Mouse (Mus musculus): ENCODE measurements around the gene Mtcp1.

Mtcp1 gene

DNA sequence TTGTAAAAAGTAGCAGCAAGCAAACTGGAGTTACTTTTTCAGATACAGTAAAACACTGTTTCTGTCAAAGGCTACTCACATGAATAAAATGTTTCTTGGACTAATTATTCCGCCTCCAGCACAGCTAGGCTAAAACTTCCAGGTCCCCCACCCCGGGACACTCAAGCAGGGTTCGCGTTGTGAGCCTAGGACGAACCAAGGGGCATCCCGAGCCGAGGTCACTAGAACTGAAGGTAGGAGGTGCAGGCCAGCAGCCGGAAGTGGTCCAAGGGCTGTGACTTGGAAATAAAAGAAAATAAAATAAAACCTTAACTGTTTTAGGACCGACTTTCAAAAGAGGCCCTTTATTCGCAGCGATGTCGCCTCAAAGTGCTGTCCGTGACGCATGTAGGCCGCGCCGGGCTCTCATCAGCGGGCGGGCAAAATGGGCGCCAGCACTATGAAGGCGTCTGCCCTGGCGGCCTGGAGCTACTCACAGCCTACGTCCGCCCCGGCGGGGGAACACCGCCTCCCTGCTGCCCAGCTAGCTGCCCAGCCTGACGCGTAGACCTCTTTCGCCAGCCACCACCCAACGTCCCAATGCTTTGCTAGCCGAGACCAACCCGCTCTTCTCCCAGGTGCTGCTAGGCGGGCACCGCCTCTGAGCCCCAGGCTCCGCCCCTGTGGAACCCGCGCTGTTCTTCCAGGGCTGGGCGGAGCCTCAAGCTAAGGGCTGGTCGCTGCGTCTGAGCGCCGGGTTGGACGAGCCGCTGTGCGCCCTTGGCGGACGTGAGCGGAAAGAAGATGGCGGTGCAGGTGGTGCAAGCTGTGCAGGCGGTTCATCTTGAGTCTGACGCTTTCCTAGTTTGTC, at the start of gene Mtcp1, which contains the start of the genes Cmc4 and Brcc3:
Mtcp1 (minus strand) TSS at position 653 of the 850 bp plus-strand sequence.
Cmc4 (minus strand) TSS at position 649 of the 850 bp plus-strand sequence.
Brcc3 (plus strand) TSS at position 693 of the 850 bp plus-strand sequence.
- peak; percentile 85 for DNase-seq

DNA sequence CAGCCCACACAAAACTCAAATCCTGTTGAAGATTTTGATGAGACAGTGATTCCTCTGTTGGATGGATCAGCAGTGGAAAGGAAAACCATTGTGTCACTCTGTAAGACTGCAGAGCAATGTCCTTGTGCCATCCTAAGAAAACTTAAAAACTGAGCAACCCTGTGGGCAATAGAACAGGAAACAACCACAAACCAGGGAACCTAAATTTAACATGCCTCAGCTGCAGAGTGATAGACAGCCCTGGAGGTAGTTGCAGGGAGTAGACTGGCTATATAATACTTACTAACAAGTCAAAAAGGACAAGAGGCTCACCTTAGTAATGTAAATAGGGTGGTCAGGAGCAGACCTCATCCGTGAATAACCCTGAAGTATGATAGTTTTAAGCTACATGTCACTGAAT, 38.2 kb upstream of the Mtcp1 start:
- DNase-seq: no peak

DNA sequence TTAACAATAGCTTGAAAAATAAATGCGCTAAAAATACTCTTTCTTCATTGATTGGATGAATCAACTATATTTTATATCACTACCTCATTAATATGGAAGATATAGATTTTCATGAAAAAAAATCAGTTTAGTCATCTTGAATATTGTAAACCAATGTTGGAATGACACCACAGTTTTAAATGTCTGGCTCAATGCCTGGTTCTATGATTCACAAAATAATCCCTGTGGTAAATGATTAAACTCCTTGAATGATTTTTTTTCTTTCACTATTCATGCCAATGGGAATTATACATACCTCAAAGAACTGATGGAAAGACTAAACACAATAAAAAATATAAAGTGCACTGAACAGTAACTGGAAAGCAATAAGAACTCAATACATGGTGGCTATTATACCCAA, 6.7 kb downstream of the Mtcp1 start:
- DNase-seq: no peak

DNA sequence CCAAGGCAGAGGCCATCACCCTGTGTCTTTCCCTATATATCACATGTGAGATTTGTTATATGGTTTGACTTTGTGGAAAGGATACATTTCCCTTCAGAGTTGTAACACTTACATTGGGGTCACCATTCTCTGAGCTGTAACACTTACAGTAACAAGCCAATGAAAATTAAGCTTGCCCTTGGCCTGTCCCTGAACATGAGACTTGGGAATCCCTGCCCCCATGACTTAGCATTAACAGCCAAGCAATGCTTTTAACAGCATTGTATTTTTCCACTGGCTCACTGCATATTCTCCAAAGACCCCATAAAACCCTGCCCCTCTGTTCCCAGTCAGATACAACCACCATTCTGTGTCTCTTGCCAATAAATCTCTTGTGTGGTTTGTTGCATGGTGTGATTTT, 13.0 kb downstream of the Mtcp1 start:
- DNase-seq: no peak

DNA sequence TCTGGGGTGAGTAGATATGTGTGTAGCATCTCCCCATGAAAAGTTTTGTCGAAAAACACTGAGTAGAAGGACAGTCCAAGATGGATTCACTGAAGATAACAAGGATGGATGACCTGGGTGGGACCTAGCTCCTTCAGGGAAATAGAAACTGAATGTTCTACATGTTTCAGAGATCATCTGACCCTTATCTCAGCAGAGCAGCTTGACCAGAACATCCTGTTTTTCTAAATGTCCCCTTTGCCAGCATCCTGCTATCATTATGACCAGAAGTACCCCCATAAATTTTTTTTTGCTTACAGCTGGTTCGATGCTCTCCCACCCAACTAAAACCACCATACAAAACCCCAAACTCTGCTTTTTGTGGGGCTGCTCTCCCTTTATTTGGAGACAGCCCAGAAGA, 13.7 kb downstream of the Mtcp1 start:
- DNase-seq: peak; percentile 3

DNA sequence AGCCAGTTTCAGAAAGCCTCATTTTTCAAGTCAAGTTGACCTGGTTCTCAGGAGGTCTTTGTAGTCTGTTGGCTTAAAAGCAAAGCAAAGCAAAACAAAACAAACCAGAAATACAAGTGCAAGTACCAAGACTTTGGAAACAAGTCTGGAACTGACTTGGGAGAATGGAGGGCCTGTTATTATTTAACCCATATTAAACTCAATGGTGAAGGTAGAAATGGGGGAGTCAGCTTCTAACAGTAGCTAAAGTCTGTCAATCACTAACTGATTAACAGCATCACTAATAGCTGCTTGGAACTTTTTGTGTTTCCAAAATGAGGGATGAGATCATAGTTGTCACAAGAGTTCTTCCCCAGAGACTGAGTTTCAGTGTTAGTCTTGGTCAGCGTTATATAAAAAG, 16.9 kb downstream of the Mtcp1 start:
- DNase-seq: no peak

DNA sequence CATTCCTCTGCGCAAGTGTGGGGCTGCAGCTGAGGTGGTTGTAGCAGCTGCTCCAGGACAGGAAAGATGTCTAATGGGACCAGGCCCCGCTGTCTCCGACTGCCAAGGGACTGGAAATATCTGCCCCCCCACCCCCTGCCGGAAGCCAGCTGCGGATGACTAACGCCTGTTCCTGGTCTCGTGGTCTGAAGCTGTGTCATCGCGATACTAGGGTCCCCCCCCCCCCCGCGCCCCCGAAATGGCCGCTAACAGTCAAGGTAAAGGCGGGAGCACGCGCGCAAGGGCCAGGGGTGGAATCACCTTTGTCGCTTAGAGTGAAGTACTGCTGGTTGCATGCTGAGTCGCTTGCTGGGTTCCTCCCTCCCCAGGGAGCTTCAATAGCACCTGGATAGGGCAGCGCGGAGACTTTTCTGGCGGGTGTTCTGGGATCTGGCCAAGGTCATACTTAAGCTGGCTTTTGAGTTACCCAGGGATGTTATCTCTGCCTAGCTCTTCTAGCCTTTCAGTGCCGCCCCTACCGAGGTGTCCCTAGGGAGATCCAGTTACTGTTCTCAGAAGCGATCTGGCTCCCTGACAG, 34.1 kb downstream of the Mtcp1 start, which contains the start of the genes Fundc2 and F8:
Fundc2 (plus strand) TSS at position 205 of the 577 bp plus-strand sequence.
F8 (minus strand) TSS at position 421 of the 577 bp plus-strand sequence.
- DNase-seq: peak; percentile 77

DNA sequence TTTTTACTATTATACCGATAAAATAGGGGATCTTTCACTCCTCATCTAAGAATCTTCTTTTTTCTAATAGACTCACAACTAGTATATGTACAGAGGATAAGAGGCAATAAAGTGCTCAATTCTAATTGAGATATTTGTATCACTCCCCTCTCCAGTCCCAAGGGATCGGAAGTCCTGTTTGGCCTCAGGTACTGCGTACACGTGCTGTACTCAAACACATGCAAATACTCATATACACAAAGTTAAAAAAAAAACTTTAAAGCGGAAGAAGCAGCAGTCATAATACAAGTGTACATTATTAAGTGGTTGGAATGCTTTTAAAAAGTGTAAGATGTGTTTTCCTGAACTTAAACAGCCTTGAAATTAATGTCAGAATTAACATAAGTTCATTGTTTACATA, 34.7 kb downstream of the Mtcp1 start:
- no peak for DNase-seq

DNA sequence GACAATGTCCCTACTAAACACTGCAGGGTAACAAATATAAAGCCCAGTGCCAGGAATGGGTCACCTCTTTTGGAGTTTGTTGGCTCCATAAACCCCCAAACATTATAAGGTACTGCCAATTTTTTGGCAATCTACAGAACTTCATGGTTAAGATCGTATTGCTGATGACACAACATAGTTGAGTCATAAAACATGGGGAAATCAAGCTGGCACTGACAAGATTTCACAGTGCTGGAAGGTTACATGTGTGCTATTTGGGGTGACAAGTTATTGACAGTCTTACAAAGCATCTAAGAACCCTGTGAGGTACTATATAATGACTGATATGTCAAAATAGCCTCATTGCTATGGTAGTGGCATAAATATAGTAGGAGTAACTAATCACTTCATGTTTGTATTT, 35.2 kb downstream of the Mtcp1 start:
- DNase-seq: no peak

DNA sequence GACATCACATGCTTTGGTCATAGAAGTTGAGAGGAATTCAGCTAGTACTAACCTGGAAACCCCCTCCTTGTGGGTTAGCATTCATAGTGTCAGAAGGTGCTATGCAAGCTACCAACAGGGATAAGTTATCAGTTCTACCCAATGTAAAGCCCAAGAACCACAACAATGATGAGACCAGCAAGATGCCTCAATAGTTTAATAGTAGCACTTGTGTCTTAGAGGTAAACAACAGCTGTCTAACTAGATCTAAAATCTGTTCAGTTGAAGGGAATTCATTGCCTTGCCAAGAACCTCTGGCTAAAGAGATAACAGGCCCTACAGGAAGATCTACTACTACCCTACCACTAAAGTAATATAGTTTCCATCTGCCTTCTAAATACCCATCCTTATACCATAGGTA, 39.6 kb downstream of the Mtcp1 start:
- DNase-seq: no peak

DNA sequence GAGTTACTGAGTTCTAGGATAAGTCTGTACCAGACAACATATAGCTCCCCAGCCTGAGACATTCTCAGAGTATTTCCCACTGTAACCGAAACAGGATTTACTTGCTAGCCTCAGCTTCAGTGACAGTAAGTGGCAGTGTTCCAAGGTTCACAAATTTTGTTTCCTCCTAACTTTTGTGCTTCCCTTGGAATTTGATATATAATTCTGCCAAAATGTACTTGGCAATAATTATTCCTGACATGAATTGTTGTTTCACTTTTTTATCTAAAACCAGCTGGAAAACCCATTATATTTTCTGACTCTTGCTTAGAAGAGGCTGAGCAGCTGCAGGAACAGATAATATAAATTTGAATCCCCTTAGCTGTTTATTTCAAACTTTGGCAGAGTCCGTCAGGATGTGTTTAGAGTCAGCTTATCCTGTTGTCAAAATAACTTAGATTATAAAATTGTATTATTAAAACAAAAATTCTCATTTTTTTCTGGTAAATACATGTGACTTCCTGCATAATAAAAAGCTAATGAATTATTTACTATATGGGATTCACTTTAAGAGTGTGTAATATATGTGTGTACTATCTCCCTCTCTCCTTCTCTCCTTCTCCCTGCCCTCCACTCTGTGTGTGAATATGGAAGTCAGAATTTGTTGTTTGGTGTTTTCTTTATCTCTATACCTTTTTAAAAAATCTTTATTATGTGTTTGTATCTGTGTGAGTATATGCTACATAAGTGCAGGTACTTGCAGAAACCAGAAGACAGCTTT, 43.5 kb downstream of the Mtcp1 start:
- no peak for DNase-seq

DNA sequence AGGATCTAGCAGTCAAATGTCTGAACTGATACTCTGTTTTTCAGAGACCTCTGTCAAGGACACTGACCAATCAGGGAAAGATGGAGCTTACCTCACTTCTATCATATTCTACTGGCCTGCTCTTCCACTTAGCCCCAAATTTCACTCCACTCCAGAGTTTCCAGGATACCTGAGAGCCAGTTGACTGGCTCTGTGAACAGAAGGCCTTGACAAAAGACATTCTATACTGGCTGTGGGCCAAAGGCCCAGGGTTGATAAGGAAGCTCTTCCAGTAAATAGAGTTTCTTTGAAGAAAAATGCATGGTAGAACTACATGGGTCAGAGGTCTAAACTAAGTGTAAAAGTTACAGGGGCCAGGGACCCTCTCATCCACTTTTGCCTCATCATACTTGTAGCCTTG, 46.2 kb downstream of the Mtcp1 start:
- DNase-seq: no peak

All from lung, postnatal 14 days (tissue).